Mouse (Mus musculus) CD4-positive naive resting alpha-beta T cell, adult 57 days (primary cell): ENCODE results near the gene Nkd1. TPM values are rescaled to one million over a fixed set of nuclear protein-coding genes. Genes with fewer than 3 reads are reported as not detected.

Experiments
- total RNA-seq: library from RNA; stranded (reverse); gene quantifications from one replicate; pipeline ENCODE4 v1.2.4, GENCODE M21; 2023

Nkd1 gene
- total RNA-seq = 0.24 TPM

GRCm38 (mm10) chr8:88520985-88521527 is at the start of gene Nkd1:
Gene Nkd1 (plus strand): TSS chr8:88521354.

GRCm38 (mm10) chr8:88635474-88636397 is 114.6 kb downstream of the Nkd1 start, which contains the start of gene Snx20:
Gene Snx20 (minus strand): TSS chr8:88636128.

Other genes starting within 250 kb of the Nkd1 start
- gene Adcy7, start 249.0 kb upstream of the Nkd1 start, total RNA-seq = 191 TPM
- 72.2 TPM for gene Brd7, start 159.2 kb upstream of the Nkd1 start, total RNA-seq
- gene Snx20, start 114.8 kb downstream of the Nkd1 start, total RNA-seq = 67.0 TPM
- gene Nod2, start 126.0 kb downstream of the Nkd1 start, total RNA-seq = 1.1 TPM
- 116 TPM for gene Cyld, start 175.7 kb downstream of the Nkd1 start, total RNA-seq